Mouse (Mus musculus): ENCODE results near the gene Smchd1.
"Not testable (repeated sequence)": the region's sequence is repeated elsewhere in the genome, so short reads cannot be mapped to it uniquely, and the experiment has no call there.

Smchd1 gene

GRCm38 (mm10) chr17:71474762-71475704, at the start of gene Smchd1:
Gene Smchd1 (minus strand): TSS chr17:71475343.
- DNase-seq = peak; percentile 91

GRCm38 (mm10) chr17:71510297-71510696, 35.2 kb upstream of the Smchd1 start:
- DNase-seq = no peak

GRCm38 (mm10) chr17:71506832-71507231, 31.7 kb upstream of the Smchd1 start:
- DNase-seq = no peak

- DNase-seq = no peak
Observed at GRCm38 (mm10) chr17:71495784-71496183, 20.6 kb upstream of the Smchd1 start.

- DNase-seq = no peak
Observed at GRCm38 (mm10) chr17:71491332-71491686, 16.2 kb upstream of the Smchd1 start.

- DNase-seq = no peak
Observed at GRCm38 (mm10) chr17:71490666-71491331, 15.7 kb upstream of the Smchd1 start.

GRCm38 (mm10) chr17:71489703-71490461, 14.7 kb upstream of the Smchd1 start:
- DNase-seq = no peak

- DNase-seq = no peak
Observed at GRCm38 (mm10) chr17:71486231-71486851, 11.2 kb upstream of the Smchd1 start.

- DNase-seq = no peak
Observed at GRCm38 (mm10) chr17:71485791-71486230, 10.7 kb upstream of the Smchd1 start.

GRCm38 (mm10) chr17:71484711-71485110, 9.6 kb upstream of the Smchd1 start:
- DNase-seq = no peak

GRCm38 (mm10) chr17:71483418-71484060, 8.4 kb upstream of the Smchd1 start:
- no peak for DNase-seq

- DNase-seq = no peak
Observed at GRCm38 (mm10) chr17:71479381-71479901, 4.3 kb upstream of the Smchd1 start.

GRCm38 (mm10) chr17:71477481-71477880, 2.3 kb upstream of the Smchd1 start:
- DNase-seq = no peak

- DNase-seq = peak; percentile 47
Observed at GRCm38 (mm10) chr17:71476346-71477020, 1.3 kb upstream of the Smchd1 start.

GRCm38 (mm10) chr17:71475705-71476089, 554 bp upstream of the Smchd1 start:
- DNase-seq = peak; percentile 78

GRCm38 (mm10) chr17:71474128-71474527, 1.0 kb downstream of the Smchd1 start:
- peak; percentile 31 for DNase-seq

- DNase-seq = no peak
Observed at GRCm38 (mm10) chr17:71471261-71471660, 3.9 kb downstream of the Smchd1 start.

GRCm38 (mm10) chr17:71460312-71460711, 14.8 kb downstream of the Smchd1 start:
- no peak for DNase-seq

- no peak for DNase-seq
Observed at GRCm38 (mm10) chr17:71459818-71460217, 15.3 kb downstream of the Smchd1 start, which contains the start of gene Gm4707. Gene Gm4707 (minus strand): TSS chr17:71459918.

GRCm38 (mm10) chr17:71457361-71457760, 17.8 kb downstream of the Smchd1 start:
- DNase-seq = not testable (repeated sequence)

GRCm38 (mm10) chr17:71445191-71445590, 30.0 kb downstream of the Smchd1 start:
- DNase-seq = no peak
